Mouse (Mus musculus) MN1 (cell line): ENCODE measurements at regions not wholly inside any gene's neighbourhood (a gene's known extent, or its start where the extent isn't known, plus 50 kb on each side); places are given as distances from the start of the nearest gene placed in this dataset.
"Not testable (repeated sequence)": the region's sequence is repeated elsewhere in the genome, so short reads cannot be mapped to it uniquely, and the experiment has no call there.

Source experiments
- DNase-seq: peaks from one replicate; pipeline ENCODE4 v3.0.0-alpha.2; 2016; ENCODE audit warnings: low spot score

- DNase-seq, result no peak
Observed at GRCm38 (mm10) chr1:7388627-7389026, 2580.9 kb downstream of the Gm37988 start.

GRCm38 (mm10) chr1:7393508-7393907, 2585.8 kb downstream of the Gm37988 start:
- DNase-seq, result peak; percentile 32

DNA sequence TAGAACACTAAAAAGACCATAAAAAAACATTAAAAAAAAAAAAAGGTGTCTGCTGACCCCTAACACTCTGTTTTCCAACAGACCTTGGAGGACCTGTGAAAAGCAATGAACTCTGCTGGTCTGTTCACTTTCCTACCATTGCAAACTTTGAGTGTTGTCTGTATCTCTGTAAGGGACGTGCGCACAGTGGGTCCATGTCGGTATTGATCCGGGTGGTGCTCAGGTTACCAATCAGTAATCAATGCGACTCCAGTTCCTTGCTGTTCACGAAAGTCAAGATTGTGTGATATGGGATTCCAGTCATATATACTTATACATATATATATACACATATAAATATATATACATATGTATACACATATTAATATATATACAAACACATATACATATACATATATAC, 2586.5 kb downstream of the Gm37988 start:
- peak; percentile 46 for DNase-seq

GRCm38 (mm10) chr1:7395527-7395926, 2587.8 kb downstream of the Gm37988 start:
- peak; percentile 40 for DNase-seq

DNA sequence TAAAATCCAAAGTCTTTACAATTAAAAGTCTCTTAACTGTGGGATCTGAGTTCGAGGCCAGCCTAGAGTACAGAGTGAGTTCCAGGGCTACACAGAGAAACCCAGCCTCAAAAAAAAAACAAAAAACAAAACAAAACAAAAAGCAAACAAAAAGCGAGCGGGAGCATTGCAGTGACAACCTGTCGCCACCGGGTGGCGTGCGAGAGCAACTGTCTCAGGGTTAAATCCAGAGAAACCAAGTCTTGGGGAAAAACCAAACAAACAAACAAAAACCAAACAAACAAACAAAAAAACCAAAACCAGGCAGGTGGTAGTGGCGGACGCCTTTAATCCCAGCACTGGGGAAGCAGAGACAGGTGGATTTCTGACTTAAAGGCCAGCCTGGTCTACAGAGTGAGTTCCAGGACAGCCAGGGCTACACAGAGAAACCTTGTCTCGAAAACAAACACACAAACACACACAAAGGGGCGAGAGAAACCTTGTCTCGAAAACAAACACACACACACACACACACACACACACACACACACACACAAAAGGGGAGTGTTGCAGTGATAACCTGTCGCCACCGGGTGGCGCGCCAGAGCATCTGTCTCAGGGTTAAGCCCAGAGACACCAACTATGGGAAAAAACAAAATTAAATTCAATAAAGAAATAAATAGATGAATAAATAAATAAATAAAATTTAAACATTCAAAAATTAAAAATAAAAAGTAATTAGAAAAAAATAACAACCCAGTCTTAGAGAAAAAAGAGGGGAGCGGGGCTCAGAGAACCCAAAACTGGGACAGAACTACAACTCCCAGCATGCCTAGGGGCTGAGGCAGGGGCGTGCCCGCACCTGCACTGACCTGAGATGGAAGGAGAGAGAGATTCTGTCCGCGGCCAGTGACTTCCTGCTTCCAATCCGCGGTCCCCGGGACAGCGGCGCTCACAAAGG, 2589.4 kb downstream of the Gm37988 start:
- peak; percentile 78 for DNase-seq

DNA sequence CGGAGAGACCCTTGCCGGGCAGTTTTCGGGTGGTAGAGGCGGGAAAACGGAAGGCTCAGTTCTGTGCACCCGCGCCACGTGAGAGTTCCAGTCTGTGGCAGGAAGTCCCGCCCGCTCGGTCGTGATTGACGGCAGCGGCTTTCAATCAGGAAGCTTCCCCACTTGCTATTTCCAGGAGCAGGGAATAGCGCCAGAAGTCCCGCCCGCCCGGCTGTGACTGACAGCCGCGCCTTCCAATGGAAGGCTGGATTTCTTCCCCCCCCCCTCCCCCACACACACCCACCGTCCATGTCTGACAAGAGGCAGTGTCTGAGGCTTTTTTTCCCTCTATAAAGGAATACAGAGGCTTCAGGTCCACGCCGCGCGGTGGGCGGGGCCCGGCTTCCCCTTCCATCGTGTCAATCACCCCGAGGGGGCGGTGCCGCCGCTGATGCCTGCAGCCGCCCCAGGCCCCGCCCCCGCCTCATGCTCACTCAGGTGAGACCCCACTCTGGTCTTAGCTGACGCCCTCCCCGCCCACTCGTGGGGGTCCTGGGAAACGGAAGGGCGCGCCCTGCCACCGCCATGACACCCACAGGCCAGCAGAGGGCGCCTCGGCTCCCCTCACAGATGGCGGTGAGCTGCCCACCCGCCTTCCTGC, 2590.2 kb downstream of the Gm37988 start:
- peak; percentile 99 for DNase-seq

GRCm38 (mm10) chr1:7398678-7399218, 2591.1 kb downstream of the Gm37988 start:
- DNase-seq, result peak; percentile 40

DNA sequence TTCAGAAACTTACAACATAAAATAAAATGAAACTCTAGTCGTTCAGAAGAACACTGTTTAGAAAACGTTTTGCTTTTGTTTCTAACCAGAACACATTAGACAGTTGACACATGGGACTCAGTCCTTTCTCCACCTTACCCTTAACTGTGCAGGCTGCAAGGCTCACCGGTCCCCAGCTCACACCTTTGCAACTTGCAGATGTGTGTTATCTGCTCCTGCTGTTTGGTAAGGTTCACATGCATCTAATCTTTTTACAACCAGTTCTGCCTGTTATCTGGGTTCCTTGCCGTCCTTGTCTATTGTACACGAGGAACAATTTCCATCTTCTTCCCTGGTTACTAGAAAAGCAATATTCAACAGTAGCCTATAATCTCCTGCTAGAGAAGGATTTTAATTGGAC, 2598.0 kb downstream of the Gm37988 start:
- DNase-seq, result not testable (repeated sequence)

DNA sequence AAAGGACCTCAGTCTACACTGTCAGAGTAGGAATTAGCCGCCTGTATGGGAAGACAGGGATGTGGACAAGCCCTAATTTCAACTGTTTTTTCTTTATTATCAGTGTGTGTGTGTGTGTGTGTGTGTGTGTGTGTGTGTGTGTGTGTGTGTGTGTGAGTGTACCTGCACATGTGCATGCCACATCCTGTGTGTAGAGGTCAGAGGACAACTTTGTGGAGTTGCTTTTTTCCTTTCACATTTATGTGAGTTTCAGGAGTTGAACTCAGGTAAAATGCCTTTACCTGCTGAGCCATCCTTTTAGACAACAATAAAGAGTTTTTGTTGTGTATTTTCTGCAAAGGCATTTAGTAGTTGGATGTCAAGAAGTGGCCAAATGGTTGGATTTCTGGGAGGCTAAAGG, 2606.8 kb downstream of the Gm37988 start:
- no peak for DNase-seq

DNA sequence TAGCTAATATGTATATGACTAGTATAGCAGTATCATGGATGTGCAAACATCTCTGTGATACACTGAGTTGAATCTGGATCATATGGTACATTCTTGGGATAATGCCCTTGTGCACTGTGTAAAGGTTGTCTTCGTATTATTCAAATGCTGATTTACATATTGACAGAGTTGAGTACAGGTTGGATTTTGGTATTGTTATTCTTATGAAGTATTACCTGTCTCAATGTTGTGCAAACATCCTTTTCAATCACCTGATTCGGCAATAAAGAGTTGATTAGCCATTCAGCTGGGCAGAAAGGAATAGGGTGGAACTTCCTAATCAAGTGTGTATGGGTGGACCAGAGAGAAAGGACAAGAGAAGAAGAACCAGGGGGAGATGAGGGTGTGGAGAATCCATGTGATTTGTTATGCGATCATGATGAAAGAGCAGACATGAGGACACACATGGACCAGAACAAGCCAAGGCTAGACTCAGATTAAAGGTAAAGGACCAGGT, 2644.0 kb downstream of the Gm37988 start:
- DNase-seq, result no peak

DNA sequence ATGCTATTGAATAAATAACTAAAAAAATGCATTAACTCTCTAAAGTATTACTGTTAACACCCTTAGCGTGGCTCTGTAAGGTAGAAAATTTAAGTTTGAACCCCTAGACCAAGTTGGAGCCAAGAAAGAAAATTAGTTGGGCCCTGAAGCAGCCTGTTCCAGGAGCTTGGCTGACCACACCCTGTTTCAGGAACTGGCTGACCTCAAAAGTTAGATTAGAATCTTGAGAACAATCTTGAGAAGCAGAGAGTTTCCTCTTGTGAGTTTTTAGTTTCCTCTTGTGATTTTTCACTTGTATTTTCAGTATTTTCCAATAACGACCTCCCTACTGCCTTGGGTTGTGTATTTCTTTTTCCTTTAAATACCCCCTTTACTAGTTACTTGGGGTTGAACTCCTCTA, 2647.2 kb downstream of the Gm37988 start:
- DNase-seq, result no peak

- DNase-seq, result no peak
Observed at GRCm38 (mm10) chr1:7457895-7458294, 2650.2 kb downstream of the Gm37988 start.

GRCm38 (mm10) chr1:7494096-7494495, 2686.4 kb downstream of the Gm37988 start:
- no peak for DNase-seq

GRCm38 (mm10) chr1:7499042-7499441, 2691.3 kb downstream of the Gm37988 start:
- no peak for DNase-seq

- no peak for DNase-seq
Observed at GRCm38 (mm10) chr1:7502363-7502762, 2694.7 kb downstream of the Gm37988 start.

DNA sequence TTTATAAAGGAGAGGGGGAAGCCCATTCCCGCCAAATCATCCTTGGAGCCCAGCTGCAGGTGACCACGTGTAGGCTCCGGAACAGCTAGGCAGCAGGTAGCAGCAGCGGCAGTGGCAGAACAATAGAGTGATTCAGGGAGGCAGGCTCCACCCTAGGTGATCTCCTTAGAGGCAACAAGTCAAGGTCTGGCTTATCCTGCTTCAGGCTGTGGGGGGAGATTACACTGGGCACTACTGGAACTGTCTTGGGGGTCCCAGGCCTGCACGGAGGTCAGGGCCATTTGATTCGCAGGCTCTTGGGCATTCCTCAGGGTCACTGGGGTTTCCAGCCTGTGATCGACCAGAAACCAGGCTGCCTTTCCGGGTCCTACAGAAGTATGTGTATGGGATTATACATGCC, 2711.1 kb downstream of the Gm37988 start:
- no peak for DNase-seq

- no peak for DNase-seq
Observed at GRCm38 (mm10) chr1:7533506-7533905, 2725.8 kb downstream of the Gm37988 start.

DNA sequence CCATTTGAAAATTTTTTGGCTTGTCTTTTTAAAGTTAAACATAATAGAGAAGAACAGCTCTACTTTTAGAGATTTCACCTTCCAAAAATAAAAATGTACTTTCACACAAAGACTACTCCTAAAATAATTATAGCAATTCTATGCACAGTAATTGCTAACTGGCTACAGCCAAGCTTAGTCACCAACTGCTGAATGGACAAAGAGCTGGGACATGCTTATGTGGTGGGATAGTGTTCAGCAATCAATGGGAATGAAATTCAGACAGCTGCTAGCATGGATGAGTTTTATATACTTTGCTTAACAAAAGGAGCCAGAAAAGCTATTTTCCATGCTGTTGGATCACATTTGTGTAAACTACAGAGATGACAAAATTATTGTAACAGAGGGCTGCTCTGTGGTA, 2727.5 kb downstream of the Gm37988 start:
- no peak for DNase-seq

GRCm38 (mm10) chr1:7543492-7543891, 2735.8 kb downstream of the Gm37988 start:
- DNase-seq, result no peak

DNA sequence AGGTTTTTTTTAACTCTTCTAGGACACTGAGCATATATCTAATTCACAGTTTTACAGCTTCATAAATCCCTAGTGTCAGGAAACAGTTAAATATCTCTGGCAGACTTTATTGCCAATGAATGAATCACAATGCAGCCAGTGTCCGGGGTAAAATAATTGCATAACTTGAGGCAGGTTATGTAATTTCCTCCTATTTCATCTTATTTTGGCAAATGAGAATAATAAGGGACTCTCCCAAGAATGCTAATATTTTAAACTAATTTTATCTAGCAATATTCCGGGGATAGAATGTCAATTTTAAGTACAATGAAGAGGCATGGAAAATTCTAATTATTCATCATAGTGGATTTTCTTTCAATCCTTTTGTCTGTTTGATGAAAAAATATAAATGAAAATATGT, 2740.6 kb downstream of the Gm37988 start:
- DNase-seq, result no peak

- DNase-seq, result no peak
Observed at GRCm38 (mm10) chr1:7574787-7575186, 2767.1 kb downstream of the Gm37988 start.

GRCm38 (mm10) chr1:7586409-7586808, 2778.7 kb downstream of the Gm37988 start:
- DNase-seq, result no peak

DNA sequence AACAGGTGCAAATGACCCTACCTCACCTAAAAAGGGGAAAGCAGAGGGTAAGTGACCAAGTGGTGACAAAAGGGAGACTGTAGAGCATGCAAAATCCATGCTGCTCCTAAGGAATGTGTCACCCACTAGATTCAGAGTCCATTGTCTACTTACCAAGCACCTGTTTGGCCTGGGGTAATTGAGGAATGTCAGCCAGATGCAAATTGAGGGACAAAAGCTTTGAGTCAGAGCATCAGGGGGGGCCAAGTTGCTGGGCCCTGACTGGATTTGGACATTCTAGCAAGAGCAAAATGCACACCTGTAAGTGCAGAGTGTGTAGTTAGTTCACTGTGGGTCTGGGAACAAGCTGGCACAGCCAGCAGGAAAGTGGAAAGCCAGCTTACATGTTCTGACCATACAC, 2783.6 kb downstream of the Gm37988 start:
- DNase-seq, result no peak
